Mouse (Mus musculus): Measurements from ENCODE around the gene Rad50. TPM values are rescaled to one million over a fixed set of nuclear protein-coding genes. Genes with fewer than 3 reads are reported as not detected.

Gene Rad50
- total RNA-seq, 2 experiments from 2014 or later: 13.2 to 13.9 TPM

DNA sequence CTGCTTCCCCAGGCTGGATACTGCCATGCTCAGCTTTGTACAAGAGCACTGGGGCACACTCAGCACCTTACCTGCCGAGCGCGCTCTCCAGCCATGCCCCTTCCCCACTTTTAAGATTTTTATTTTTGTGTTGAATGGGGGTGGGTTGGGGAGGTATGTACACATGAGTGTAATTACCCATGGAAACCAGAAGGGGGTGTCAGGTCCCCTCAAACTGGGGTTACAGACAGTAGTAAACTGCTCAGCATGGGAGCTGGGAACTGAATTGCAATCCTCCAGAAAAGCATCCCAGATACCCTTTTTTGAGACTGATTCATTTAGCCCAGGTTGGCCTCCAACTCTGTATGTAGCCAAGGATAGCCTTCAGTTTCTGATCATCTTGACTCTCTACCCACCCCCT, 102.1 kb downstream of the Rad50 start:
- DNase-seq (ENCODE audit: low spot score in 2 of 2): no peak

Other genes starting within 250 kb of the Rad50 start
- gene Gm9837, start 236.8 kb downstream of the Rad50 start, total RNA-seq (2021): under 1 TPM in 1 of 2 experiments, not detected in 1; 0.62 TPM
- 1 to 10 TPM; 2.3 to 2.5 TPM for gene Gm9945, start 227.2 kb downstream of the Rad50 start, total RNA-seq (2021)
- gene Sowaha, start 227.0 kb downstream of the Rad50 start, total RNA-seq (2021): 100 to 1,000 TPM; 144 to 146 TPM
- gene Sept8, start 188.1 kb downstream of the Rad50 start, total RNA-seq (2021): 100 to 1,000 TPM; 262 to 269 TPM
- 100 to 1,000 TPM; 121 to 127 TPM for gene Kif3a, start 139.9 kb downstream of the Rad50 start, total RNA-seq (2021)
- not detected for gene Il4, start 88.7 kb downstream of the Rad50 start, total RNA-seq (2021)
- gene Il13, start 72.6 kb downstream of the Rad50 start, total RNA-seq (2021): not detected
- gene Il5, start 13.5 kb upstream of the Rad50 start, total RNA-seq (2021): not detected
- 10 to 100 TPM in 1 of 2 experiments, 1 to 10 TPM in 1; 9.4 to 11.6 TPM for gene Irf1, start 62.7 kb upstream of the Rad50 start, total RNA-seq (2021)
- gene Gm17334, start 65.9 kb upstream of the Rad50 start, total RNA-seq (2021): 1 to 10 TPM in 1 of 2 experiments, under 1 TPM in 1; 0.99 to 1.9 TPM
- 1 to 10 TPM; 7.4 to 7.9 TPM for gene Gm12216, start 151.9 kb upstream of the Rad50 start, total RNA-seq (2021)
- gene Slc22a5, start 184.3 kb upstream of the Rad50 start, total RNA-seq (2021): 10 to 100 TPM in 1 of 2 experiments, 1 to 10 TPM in 1; 10.0 to 11.6 TPM

Data from layer of hippocampus, adult 18-20 months (tissue).